In the genomic region with DNA sequence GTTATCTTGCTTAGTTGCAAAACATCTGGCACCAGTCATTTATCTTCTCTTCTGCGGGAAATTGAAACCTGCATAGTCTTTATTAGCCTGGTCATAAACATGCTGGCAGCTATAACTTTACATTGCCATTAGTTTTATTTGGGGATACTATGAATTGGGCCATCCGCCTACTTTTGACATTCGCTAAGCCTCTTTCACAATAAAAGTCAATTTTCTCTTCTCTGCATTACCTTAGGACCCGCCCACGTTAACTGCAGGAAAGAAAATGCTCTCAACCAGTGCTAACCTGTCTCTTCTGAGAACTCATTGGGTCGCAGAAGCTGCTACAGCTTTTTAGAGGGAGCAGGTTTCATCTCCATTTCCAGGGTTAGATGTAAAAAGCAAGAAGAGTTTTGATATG, we compare ENCODE assay signal across 26 mouse cellular contexts. TPM values are rescaled to one million over a fixed set of nuclear protein-coding genes. Genes with fewer than 3 reads are reported as not detected.
"Had no signal": no experiment of that assay in that cellular context is flagged by ENCODE, and none has a peak within 500 bp of the region (broad histone marks: within the 10 kb centered on the region; RNA-seq: fewer than 3 reads in every experiment).

No protein-coding gene starts in this region.

- H3K4me1 ChIP-seq: heart, embryonic 12.5 days; hindbrain, embryonic 10.5 days; hindbrain, embryonic 12.5 days; intestine, embryonic 15.5 days; liver, embryonic 13.5 days; liver, embryonic 15.5 days had no signal

- H3K9me3 ChIP-seq: heart, embryonic 12.5 days; hindbrain, embryonic 10.5 days; hindbrain, embryonic 12.5 days; intestine, embryonic 15.5 days; liver, embryonic 13.5 days; liver, embryonic 15.5 days had no signal

- ATAC-seq: forebrain, postnatal 0 days; hindbrain, embryonic 16.5 days; inflammation-experienced regulatory T-cells, adult 6 months; intestine, embryonic 15.5 days; intestine, postnatal 0 days had no signal

- H3K9ac ChIP-seq: forebrain, postnatal 0 days; heart, embryonic 12.5 days; hindbrain, embryonic 12.5 days; hindbrain, embryonic 14.5 days; intestine, embryonic 15.5 days; liver, embryonic 13.5 days; liver, embryonic 15.5 days had no signal

- H3K36me3 ChIP-seq: heart, embryonic 12.5 days; hindbrain, embryonic 10.5 days; hindbrain, embryonic 12.5 days; intestine, embryonic 15.5 days; liver, embryonic 13.5 days; liver, embryonic 15.5 days had no signal

- DNase-seq: forebrain, postnatal 0 days; gastrocnemius, postnatal 14 days; gastrocnemius, postnatal 36 days; heart, adult 2 months; heart, postnatal 10 days; heart, postnatal 4 days; kidney, adult 18-20 months; kidney, adult 8-10 months; kidney, postnatal 10 days; kidney, postnatal 25 days; kidney, postnatal 4 days; liver; liver, embryonic 13.5 days had no signal

- H3K27ac ChIP-seq: heart, adult 2 months; hindbrain, embryonic 10.5 days; hindbrain, embryonic 12.5 days; hindbrain, embryonic 14.5 days; intestine, embryonic 15.5 days; layer of hippocampus, adult 2 months; left cerebral cortex, adult 2 months; liver, embryonic 13.5 days; liver, embryonic 15.5 days had no signal

- H3K27me3 ChIP-seq: heart, embryonic 12.5 days; hindbrain, embryonic 12.5 days; intestine, embryonic 15.5 days; liver, embryonic 13.5 days; liver, embryonic 15.5 days had no signal

- H3K4me2 ChIP-seq: heart, embryonic 12.5 days; hindbrain, embryonic 12.5 days; hindbrain, embryonic 14.5 days; intestine, embryonic 15.5 days; liver, embryonic 13.5 days; liver, embryonic 15.5 days had no signal

- H3K4me3 ChIP-seq: heart, adult 2 months; heart, embryonic 12.5 days; hindbrain, embryonic 10.5 days; hindbrain, embryonic 12.5 days; intestine, embryonic 15.5 days; layer of hippocampus, adult 2 months; left cerebral cortex, adult 2 months; liver, embryonic 13.5 days; liver, embryonic 15.5 days had no signal

RNA-seq across cellular contexts. Expression of gene Tmem156, which starts 23.8 kb away (rescaled TPM):
- total RNA-seq: gastrocnemius, adult 18-20 months; gastrocnemius, postnatal 14 days; gastrocnemius, postnatal 36 days had no signal
- polyA plus RNA-seq: heart, adult 2 months; heart, embryonic 14.5 days; hindbrain, embryonic 10.5 days; hindbrain, embryonic 12.5 days; hindbrain, embryonic 14.5 days; hindbrain, embryonic 16.5 days had no signal
